Mouse (Mus musculus): ENCODE data around the gene Ube2q1.

- TF ChIP-seq POLR2A (IDR thresholded peaks at IDR 0.05; ENCODE audit: extremely low read depth, insufficient read depth, low read length) (no peak), CTCF (IDR thresholded peaks at IDR 0.05; ENCODE audit: low read depth, low read length) (peak; percentile 99)
Measured at GRCm38 (mm10) chr3:89772588-89772967, 838 bp upstream of the Ube2q1 start.

Data from liver, adult 2 months (tissue).